Mouse (Mus musculus) olfactory bulb, adult 2 months (tissue): ENCODE data around the gene Phf5a.

Experiments used
- CTCF ChIP-seq: fragments of 200-500 bp; IDR thresholded peaks from 2 replicates; pipeline ENCODE4 v1.5.1; 2012; ENCODE audit warnings: low read depth, mild to moderate bottlenecking, low read length, moderate library complexity; ENCODE audit not compliant: insufficient read depth
- POLR2A ChIP-seq: fragments of 200-500 bp; IDR thresholded peaks from 2 replicates; pipeline ENCODE4 v1.6.1; 2012; ENCODE audit warnings: mild to moderate bottlenecking, low read depth, low read length, moderate library complexity; ENCODE audit not compliant: insufficient read depth

GRCm38 (mm10) chr15:81828426-81829207 lies 43.1 kb downstream of the Phf5a start:
- TF ChIP-seq POLR2A: no peak
- TF ChIP-seq CTCF: no peak
